Mouse (Mus musculus): ENCODE data around the gene Fhl3.
A peak's percentile ranks its signal among the peaks of the same experiment; 100 is the strongest.

Gene Fhl3

DNA sequence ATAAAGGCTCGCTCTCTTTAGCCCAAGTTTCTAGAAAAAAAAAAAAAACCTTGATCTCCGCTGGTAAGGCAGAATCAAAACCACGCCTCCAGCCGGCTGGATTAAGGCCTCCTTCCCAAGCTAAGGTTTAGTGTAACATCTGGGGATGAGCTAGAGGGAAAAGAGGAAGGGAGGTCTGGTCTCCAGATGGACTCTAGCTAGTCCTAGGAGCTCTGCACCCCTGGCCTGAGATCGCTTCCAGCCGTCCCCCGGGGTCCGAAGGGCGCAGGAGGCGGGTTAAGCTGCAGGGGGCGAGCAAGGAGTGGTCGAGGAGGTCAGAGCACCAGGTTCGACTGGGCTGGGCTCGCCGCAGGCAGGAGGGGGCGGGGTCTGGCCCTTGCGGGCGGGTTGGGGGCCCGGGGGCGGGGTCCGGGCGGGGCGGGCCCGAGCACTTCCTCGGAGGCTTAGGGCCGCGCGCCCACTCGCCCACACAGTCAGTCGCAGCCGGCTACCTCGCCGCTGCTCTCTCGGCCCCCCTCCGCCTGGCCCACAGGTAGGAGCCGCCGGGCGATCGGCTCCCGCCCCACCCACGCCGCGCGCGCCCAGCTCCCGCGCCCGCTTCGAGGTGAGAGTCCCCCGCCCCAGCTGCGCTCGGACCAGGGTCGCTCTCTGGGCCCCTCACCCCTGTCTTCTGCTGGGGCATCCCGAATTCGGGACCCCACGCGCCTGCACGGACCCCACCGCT, at the start of gene Fhl3:
Gene Fhl3 (plus strand): TSS at position 454 of the 724 bp plus-strand sequence.
- DNase-seq (ENCODE audit: low spot score in 2 of 2), result peak; percentile 55 to 60

DNA sequence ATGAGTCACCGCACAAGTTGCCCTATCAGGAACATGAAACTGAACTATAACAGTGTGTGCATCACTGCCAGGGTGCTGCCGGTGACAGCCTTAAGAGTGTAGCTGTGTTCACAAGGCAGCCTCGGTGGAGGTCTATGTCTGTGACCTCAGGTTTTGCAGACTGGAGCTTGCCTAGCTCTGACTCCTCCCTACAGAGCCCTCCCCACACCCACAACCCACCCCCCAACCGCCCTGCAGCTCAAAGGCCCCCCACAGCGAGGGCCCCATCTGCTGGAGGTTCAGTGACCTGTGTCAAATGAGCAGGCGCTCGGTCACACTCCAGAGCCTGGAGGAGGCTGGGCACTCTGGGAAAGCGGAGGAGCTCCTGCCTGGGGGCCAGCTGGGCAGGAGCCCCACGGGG, 47.6 kb upstream of the Fhl3 start:
- no peak for DNase-seq (ENCODE audit: low spot score in 2 of 2)

DNA sequence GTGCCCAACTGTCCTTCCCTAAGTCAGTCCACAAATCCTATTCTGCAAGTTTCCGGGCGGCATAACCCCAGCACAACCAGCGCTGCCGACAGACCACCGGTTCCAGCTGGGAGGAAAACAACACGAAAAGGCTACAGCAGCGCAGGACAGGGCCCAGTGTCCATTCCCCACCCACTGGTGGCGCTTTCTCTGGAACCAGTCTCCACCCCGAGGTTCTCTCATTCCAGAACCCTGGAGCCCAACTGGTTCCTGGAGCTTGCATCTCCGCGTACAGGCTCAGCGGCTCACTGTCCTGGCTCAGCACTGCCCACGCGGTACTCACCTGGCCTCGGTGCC, 44.0 kb upstream of the Fhl3 start, which contains the start of gene Pou3f1:
Gene Pou3f1 (plus strand): TSS at position 290 of the 336 bp plus-strand sequence.
- DNase-seq (ENCODE audit: low spot score in 2 of 2), result no peak

DNA sequence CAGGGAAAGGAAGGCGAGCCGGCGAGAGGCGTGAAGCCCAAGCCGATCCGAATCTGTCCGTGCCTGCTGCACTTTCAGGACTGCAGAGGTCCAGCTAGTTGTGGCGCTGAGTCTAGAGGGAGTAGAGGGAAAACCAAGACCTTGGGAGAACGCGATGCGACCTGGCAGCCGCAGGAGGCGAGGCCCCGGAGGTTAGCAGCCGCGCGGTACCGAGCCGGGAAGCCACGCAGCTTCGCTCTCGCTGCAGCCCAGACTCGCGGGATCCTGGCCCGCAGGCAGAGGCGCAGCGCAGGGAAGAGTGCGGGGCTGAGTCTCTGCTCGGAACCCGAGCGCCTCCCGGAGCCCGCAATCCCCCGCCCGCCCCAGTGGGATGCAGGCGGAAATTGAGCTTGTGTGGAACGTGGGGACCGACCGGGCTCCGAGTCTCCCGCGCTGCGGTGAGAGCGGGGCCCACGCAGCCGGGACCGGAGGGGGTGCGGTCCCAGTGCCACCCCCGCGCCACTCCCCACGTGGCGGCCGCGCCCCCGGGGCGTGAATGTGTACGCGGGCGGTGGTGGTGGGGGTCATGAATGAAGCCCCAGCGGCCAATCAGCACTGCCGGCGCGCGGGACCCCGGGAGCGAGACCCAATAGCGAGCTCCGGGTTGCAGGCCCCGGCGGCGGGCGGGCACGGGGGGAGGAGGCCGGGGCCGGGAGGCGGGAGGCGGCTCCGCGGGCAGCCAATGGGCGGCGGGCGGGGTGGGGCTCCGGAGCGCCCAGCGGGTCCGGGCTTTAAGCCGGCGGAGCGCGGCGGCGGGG, 43.4 kb upstream of the Fhl3 start:
- peak; percentile 73 to 77 for DNase-seq (ENCODE audit: low spot score in 2 of 2)

DNA sequence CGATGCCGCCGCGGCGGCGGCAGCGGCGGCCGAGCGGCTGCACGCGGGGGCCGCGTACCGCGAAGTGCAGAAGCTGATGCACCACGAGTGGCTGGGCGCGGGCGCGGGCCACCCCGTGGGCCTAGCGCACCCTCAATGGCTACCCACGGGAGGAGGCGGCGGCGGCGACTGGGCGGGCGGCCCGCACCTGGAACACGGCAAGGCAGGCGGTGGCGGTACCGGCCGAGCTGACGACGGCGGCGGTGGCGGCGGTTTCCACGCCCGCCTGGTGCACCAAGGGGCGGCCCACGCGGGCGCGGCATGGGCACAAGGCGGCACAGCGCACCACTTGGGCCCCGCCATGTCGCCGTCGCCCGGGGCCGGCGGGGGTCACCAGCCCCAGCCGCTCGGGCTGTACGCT, 42.7 kb upstream of the Fhl3 start:
- DNase-seq (ENCODE audit: low spot score in 2 of 2), result no peak

DNA sequence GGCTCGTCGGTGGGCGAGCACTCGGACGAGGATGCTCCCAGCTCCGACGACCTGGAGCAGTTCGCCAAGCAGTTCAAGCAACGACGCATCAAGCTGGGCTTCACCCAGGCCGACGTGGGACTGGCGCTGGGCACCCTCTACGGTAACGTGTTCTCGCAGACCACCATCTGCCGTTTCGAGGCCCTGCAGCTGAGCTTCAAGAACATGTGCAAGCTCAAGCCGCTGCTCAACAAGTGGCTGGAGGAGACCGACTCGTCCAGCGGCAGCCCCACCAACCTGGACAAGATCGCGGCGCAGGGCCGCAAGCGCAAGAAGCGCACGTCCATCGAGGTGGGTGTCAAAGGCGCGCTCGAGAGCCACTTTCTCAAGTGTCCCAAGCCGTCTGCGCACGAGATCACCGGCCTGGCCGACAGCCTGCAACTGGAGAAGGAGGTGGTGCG, 42.1 kb upstream of the Fhl3 start:
- no peak for DNase-seq (ENCODE audit: low spot score in 2 of 2)

DNA sequence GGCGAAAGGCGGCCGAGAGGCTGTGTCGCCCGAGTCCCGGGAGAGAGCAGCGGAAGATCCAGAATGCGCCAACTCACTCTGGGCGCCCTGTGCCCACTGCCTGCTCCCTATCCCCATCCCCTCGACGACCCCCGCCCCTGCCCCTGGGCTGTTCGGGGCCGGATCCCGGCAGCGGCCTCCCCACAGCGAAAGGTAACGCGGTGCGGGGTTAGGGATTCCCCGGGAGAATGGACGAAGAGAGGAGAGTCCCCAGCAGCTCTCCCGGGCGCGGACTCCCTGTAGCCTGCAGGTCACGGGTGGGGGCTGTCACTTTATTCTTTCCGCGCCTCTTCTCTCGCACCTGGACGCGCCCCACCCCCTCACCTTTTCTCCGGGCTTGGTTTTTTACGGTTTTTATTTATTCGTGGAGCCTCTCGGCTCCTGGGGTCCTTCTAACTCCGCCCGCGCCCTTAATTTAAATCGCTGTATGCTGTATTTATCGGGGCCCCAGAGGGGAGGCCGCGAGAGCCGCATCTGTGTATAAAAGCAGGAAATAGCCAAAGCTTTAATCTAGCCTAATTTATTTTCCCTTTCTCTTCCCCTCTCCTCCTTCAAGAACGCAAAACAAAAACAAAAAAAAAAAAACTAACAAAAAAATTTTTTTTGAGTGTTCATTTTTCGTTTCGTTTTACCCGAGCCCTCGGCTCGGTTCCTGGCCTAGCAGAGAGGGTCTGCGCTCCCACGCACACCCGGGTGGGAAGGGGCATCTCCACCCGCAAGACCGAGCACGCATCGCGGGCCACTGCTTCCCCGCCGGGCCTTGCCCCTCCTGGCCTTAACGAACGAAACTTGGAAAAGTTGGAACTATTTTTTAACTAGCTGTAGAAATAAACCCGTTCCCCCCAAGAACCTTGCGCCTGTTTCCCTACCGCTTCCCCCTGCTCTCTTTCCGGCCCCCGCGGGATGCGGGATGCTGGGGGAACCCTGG, 41.0 kb upstream of the Fhl3 start:
- no peak for DNase-seq (ENCODE audit: low spot score in 2 of 2)

DNA sequence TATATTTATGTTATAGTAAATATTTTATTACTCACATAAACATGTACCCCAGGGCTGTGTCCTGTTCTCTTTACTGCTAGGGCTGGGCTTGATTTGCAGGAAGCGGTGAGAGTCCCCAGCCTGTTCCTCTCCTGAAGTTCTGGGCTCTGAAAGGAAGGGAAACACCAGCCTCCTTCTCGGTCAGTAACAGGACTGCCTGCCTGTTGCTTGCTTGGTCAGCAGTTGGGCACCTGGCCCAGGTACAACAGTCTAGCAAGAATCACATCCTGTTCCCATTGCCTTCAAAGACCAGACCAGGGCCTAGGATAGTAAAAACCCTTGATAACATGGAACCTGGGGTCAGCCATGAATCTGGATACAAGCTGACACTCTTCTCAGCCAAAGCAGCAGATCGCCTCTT, 39.9 kb upstream of the Fhl3 start:
- DNase-seq (ENCODE audit: low spot score in 2 of 2), result no peak

DNA sequence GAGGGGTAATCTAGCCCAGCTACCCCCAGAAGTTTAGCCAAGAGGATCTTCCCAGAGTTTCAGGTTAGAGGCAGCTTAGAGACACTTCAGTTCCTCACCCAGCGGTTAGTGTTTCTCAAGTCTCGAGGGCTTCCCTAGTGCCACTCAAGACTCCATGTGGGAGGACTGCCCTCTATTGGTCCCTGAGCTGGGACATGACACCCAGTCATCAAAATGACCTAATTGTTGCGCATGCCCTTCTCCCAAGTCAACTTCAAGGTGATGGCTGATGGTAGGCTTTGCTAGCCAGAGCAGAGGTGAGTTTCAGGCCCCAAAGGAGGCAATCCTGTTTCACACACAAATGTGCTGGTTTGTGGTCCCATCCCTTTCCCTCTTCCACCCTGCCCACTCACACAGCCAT, 37.5 kb upstream of the Fhl3 start:
- DNase-seq (ENCODE audit: low spot score in 2 of 2), result no peak

DNA sequence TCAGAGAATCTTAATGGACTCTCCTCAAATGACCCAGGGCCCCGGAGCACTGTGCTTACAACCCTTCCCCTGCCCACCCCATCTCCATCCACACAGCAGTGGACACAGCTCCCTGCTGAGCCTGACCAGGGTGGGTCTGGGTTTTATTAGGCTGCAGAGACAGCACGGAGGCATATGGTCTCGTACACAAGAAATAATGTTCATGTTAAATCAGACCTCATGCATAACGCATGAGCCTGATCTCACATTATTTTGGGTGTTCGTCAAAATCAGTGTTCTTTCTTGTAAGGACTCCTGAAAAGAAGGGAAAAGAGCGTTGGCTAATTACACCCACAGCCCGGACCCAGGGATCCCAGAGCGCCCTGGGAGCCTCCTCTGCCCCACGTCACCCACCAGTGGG, 36.3 kb upstream of the Fhl3 start:
- DNase-seq (ENCODE audit: low spot score in 2 of 2), result no peak

DNA sequence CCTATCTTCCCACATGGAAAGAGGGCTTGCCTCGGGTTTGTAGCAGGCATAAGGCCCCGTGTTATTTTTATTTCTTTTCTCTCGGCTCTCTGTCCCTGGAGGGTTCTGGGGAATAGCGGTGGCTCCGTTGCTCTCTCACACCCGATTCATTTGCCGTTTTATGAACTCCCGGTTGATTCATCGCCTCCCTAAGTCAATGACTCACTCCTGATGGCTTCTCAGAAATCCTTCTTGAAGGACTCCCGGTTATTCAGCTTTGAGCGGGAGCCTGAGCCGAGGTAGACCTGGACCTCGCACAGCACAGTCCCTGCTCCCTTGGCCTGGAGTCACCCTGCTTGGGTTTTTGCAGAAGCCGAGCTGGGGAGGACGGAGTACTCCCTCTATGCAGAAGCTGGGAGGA, 35.9 kb upstream of the Fhl3 start:
- no peak for DNase-seq (ENCODE audit: low spot score in 2 of 2)

DNA sequence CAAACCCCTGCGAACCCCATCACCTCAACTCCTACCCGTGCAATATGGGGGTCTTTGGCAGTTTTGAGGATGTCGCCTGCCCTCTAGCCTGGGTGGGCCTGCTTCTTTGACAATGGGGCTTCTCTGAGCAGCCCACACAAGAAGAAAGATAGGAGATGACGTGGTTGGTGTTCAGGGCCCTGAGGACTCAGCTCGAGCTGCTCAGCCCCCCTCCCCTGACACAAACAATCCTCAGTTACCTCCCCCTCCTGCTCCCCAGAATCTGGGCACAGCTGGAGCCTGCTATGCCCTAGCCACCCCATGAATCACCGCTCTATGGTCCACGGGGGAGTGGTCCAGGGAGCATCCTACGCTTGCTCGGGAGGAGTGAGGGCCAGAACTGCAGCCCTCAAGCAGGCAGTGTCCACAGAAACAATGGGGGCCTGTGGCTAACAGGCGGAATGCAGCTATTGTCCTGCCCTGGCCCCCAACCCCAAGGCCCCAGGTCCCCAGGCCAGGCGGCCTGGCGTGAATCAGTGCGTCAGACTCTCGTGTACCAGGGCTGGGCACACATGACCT, 32.9 kb upstream of the Fhl3 start:
- DNase-seq (ENCODE audit: low spot score in 2 of 2), result no peak

DNA sequence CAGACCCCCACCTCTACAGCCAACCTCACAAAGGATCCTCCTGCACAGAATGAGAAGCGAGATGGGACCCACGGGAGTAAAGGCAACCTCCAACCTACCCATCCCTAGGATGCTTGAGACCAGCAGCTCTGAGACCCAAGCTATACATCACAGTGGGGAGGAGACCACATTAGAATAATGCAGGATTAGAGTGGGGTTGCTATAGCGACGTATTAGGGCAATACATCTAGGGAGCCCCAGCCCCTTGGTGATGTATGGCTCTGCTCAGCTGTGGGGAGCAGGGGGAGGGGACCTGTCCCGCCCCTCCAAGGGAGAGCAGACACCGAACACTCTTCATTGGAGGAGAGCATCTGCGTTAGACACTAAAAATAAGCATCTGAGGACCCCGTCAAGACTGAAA, 32.4 kb upstream of the Fhl3 start:
- DNase-seq (ENCODE audit: low spot score in 2 of 2), result no peak

DNA sequence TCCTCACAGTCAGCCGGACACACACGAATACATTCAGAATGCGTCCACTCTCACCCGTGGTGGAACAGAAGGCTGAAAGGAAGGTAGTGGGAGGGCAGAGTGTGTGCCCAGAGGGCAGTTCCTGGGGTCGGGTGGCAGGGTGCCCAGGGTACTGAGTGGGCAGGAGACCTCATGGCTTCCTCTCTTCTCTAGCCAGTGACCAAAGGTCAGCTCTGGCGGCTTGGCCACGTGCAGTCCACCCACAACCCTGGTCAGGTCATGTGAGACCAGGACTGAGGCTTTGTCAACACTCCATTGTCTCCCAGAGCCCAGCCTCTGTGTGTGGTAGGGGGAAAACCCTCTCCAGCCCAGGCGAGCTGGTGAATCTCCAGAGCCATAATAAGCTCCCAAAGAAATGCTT, 30.3 kb upstream of the Fhl3 start:
- no peak for DNase-seq (ENCODE audit: low spot score in 2 of 2)

DNA sequence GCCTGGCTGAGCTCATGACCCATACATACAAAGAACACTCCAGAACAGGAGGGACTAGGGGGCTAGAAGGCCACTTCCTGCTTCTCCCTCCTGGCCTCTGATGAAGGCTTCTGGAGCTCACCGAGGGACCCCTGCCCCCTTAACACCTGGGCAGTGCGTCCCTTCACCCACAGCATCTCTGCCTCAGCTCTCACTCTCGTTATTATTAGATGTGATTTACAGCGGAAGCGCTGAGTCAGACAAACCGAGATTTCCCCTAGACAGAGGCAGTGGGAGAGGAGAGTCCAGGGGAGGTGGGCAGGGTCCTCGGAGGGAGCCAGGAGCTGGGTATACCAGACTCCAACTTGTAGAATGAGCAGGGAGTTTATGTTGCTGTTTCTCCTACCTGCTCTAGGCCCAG, 28.9 kb upstream of the Fhl3 start:
- no peak for DNase-seq (ENCODE audit: low spot score in 2 of 2)

DNA sequence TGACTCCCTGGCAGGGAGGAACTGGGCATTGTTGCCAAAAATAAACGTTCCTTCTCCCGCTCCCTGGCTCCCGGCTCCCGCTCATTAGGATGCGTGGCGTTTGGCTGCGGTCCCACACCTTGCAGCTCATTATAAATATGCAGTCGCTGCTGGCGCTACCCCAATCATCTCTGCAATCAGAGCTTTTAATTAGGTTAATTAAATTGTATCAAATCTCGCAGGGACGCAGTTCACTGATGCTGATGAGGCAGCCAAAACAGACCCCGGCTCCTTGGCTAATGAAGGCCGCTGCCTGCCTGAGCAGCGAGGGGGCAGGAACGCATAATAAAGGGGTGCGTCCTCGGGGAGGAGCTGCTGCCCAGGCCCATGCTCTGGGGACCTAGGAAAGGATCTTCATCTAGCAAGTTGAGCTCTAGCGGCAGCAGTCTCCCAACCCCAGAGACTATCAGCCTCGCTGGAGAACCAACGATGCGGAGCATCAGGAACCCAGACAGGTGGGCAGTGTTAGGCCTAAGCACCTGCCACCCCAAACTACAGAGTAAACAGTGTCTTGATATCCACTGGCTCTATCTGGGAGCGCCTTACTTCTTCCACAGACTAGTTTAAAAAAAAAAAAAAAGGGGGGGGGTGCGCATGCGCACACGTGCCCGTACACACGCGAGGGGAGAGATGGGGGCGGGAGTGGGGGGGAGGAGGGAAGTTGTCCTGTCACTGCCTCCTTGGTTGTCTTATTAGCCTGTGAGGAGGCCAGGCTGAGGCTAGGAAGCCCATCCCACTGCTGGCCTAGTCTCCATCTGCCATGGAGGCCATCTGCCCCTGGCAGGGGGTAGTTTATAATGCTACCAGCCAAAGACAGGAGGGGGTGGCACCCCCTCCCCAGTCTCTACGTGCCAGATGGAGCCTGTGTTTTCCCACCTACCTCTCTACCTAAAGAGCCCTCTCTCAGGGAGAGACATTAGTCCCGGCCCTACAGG, 27.9 kb upstream of the Fhl3 start:
- DNase-seq (ENCODE audit: low spot score in 2 of 2), result no peak

DNA sequence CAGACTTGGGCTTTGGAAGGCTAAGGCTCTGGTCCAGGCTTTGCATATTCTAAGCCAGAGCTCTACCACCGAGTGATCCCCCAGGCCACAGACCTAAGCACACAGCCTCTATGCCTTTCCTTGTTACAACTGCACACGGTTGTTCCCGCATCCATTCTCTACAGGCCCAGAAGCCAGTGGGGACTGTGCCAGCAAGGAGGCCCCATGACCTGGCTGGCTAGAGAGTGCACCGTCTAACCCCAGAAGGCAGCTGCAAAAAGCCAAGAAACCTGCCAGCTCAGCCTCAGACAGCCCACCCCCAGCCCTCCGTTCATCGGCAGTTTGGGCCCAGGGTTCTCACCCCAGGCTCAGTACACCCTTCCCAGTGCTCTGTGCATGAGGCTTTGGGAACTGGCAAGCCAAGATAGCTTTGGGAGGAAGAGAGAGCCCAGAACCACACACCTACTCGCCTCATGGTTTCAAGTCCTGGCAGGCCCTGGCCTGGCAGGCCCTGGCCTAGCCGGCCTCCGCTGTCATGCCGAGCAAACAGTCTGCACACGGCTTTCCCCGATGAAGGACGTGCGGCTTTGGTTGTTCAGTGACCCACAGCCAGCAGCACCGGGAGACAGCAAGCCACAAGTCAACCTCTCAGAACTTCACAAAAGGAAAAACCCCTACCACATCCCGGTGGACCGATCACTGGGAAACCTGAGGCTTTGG, 26.0 kb upstream of the Fhl3 start:
- DNase-seq (ENCODE audit: low spot score in 2 of 2), result no peak

DNA sequence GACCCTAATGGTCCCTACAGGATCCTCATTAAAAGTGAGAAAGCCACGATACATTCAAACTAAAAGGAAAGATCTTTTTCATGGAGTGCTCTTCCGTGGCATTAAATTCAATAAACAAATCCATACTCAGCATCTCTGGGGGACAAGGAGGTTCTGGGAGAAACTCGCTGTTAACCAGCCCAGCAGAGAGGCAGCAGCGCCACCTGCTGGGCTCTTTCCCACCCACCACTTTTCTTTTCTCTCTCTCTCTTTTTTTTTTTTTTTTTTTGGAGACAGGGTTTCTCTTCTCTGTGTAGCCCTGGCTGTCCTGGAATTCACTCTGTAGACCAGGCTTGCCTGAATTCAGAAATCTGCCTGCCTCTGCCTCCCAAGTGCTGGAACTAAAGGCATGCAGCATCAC, 25.5 kb upstream of the Fhl3 start:
- no peak for DNase-seq (ENCODE audit: low spot score in 2 of 2)

DNA sequence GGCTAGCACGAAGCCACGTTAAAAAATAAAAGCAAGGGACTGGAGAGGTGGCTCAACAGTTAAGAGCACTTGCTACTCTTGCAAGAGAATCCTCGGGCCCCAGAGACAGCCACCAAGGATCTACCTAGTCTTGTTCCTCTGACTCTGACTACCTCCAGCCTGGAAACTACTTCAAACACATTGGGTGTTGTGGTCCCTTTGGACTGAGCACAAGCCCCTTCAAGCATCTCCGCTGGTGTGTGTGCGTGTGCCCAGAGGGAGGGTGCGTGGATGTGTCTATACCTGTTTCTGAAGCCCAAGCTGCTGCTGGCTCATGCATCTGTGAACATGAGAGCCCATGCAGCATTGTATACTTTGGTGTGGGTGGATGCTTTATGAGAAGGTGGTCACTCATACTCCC, 24.5 kb upstream of the Fhl3 start:
- DNase-seq (ENCODE audit: low spot score in 2 of 2), result no peak

DNA sequence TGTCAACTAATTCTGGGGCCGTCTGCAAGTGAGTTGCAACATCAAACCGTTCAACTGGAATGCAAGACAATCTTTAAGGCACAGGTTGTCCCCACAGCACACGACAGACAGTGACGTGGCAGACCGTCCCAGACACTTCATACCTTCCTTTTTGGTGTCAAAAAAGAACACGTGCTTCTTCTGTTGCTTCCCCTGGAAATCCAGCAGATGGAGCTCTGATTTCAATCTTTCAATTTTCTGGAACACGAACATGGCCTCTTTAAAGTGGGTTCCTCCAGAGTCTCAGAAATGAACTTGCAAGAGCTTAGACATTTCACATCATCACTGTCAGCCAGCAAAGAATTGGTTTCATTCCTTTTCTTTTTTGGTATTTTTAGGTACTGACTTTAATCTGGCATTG, 18.2 kb upstream of the Fhl3 start:
- DNase-seq (ENCODE audit: low spot score in 2 of 2), result no peak
